Mouse (Mus musculus) spleen, postnatal 36 days (tissue): Measurements from ENCODE around the gene Blcap.

Experiments
- DNase-seq, 2 experiments: peaks; one replicate each; pipeline ENCODE4 v3.0.0; 2022; ENCODE audit warnings: low spot score in 2 of 2, mixed read lengths in 1 of 2

Gene Blcap

DNA sequence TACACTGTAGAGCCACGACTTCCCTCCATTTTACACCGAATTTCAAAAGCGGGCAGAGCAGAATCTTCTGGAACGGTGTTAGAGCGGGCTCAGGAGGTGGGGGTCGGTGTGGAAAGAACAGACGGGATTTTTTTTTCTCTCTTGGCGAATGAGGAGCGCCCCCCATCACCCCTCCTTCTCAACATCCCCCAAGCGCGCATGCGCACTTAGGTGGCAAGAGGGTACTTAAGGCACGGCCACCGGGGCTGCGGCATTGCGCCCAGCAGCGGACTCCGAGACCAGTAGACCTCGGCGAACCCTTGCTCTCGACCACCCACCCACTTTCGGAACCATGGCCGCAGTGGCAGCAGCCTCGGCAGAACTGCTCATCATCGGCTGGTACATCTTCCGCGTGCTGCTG lies 11.2 kb downstream of the Blcap start, which contains the start of gene Nnat:
TSS of gene Nnat (plus strand) at position 221 of the 400 bp plus-strand sequence.
- DNase-seq: no peak

DNA sequence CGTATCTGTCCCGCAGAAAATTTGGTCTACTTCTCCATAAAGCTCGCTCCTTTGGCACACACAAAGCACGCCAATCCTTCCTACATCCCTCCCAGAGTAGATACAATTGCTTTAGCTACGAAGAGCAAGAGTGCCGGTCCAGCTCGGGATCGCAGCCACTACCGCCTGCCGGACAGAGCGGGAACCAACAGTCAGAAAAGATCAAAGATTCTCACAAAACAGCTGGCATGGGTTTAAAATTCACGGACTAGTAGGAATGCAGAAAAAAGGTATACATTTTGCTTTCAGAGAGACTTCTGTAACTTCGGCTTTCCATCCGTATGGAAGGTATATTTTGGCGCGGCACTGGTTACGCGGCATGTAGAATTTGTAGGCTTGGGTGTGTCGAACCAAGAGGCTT lies 11.6 kb downstream of the Blcap start:
- no peak for DNase-seq

DNA sequence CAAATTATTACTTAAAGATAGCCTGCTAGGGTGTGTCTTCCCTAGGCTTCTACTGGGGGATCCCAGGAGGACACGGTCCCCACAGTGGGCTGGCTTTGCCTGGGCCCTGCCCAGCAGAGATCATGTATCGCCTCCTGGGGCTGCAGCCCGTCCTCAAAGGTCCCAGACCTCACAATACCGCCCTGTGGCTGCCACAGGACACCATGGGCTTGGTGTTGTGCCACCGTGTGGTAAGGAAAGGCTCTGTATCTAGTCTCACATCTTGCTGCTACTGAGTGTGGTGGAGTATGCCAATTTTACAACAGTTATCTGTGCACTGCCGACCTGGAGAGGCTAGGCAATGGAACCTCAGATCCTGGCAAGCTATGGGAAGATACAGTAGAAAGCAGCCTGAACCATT lies 12.6 kb downstream of the Blcap start:
- no peak for DNase-seq

DNA sequence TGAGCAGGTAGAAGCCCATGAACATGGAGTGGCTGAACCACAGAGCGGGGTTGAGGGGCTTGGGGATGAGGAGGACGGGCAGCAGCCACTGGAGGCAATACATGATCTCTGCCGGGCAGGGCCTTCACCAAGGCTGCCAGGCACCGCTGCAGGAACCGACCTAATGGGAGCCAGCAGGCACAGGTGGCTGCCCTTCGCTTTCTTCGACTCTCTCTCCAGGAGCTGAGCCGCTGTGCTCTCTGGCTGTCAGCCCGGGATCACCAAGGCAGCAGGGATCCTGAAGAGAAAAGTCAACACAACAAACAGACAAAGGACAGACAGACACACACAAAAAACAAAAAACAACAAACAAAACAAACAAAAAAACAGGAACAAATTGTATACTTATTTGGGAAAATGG lies 13.0 kb downstream of the Blcap start:
- DNase-seq: no peak

DNA sequence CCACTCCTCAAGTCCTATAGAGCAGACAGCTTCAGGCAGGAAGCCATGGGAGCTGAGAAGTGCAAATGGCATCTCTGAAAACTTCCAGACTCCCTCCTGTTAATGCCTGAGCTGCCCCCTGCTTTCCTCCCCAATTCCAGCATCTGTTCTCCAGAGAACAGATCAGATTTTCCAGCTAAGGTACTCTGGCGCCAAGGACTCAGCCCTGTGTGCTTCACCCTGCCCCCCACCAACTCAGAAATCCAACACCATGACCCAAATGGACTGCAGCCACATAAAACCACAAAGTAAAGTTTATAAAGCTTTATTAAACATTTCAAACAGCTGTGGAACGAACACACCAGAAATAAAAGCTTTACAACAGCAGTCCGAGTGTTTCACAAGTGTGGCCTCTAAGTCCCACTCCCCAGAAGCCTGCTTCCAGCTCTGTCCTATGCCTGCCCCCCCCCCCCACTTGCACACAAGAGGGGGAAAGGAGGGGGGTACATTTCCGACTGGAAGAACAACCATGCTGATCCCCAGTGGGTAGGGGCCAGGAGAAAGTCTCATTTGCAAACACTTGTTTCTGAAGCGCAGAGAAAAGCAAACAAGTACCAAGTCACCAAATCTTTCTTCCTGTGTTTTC lies 14.9 kb downstream of the Blcap start:
- no peak for DNase-seq

DNA sequence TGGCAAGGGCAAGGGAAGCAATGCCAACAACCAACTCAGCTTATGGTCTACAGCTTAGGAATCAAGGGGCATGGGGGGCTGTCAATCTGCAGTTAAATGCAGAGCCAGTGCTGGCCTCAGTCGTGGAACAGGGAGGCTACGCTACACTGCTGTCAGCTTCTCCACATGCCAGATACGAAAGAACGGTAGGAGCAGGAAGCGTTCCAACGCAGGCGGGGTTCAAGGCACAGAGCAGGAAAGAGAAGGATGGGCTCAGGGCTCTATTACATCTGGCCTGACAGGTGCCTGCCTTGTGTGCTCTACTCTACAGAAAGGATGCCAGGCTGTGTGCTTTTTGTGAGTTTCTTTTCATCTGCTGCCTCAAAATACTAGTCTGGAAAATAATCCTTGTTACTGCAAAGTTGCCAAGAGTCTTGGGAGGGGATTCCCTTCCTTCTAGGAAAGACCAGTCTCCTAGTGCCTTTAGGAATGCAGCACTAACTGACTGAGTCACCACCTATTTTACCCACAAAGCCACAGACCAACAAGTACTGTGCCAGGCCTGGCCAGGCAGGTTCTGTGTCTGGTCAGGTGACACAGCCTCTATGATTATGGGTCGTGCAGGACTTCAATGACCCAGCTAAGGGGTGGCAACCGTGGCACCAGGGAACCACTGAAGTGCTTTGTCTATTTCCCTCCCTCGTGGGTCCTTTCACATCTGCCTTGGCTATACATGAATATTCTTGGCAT lies 18.8 kb downstream of the Blcap start:
- DNase-seq: no peak

DNA sequence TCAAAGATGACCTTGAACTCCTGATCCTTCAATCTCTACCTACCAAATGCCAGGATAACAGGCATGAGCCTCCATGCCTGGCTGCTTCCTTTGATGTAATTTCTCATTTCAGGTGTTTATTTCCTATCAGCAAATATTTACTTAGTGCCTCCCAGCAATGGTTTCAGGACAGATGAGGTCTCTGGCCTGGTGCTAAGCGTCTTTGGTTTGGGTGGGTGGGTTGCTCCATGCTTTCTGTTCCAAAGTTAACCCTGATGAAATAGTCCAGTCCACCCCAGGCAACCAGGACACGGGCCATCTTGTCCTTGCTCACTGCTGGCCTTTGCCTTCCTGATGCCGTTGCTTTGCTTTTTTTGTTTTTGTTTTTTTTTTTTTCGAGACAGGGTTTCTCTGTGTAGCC lies 20.8 kb downstream of the Blcap start:
- DNase-seq: no peak

DNA sequence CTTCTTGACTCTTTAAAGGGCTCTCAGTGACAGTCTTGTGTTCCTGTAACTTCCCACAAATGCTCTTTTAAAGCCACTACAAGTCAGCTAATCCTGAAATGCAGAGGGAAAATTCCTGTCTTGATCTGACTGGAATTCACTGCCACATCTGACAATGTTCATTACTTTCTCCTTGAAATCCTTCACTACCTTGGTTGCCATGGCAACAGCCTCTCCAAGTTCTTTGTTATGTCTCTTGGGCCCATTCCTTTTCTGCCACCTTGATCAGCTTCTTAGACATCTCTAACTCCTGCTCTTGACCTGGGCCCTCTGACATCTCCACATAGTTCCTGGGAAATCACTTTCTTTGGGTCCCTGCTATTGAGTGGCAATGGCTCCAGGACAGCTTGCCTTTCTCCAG lies 24.4 kb downstream of the Blcap start:
- DNase-seq: no peak

DNA sequence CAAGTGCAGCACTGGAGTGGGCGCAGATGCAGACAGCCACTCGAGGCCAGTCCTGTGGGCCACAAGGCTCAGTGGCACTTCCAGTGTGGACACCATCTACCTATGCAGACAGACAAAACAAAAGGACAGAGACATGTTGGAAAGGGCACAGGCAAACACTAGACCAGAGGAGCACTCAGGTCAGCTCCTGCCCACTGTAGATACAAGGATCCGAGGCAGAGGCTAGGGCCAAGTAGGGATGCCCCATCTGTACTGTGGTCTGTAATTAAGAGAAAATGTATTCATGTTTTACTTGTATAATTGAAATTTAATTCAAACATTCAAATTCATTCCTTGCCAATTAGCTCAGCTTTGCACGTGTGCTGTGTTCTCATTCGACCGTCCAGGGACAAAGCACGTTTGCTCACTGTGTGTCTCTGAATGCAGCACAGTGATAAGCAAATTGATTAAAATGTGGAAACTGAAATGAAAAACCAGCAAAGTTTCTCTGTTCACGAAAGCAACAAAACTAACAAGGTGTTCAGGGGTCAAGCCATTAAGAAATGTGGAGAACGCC lies 26.7 kb downstream of the Blcap start:
- no peak for DNase-seq

DNA sequence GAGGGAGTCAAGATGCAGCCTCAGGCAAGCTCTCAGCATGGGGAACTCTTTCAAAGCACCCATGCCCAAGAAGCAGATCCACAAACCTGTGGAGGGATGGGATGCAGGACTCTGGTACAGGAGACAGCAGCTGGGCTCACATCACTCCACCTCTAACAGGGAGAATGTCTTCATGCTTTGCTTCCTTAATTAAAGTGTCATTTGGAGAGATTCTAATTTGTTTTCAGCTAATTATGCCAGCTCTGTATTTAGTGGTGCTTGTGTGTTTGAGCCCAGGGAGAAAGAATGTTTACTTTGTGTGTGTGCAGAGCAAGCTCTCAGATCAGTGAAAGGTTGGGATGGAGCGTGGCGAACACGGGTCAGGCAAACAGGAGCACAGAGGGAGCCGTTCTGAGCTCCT lies 28.7 kb downstream of the Blcap start:
- DNase-seq: no peak

DNA sequence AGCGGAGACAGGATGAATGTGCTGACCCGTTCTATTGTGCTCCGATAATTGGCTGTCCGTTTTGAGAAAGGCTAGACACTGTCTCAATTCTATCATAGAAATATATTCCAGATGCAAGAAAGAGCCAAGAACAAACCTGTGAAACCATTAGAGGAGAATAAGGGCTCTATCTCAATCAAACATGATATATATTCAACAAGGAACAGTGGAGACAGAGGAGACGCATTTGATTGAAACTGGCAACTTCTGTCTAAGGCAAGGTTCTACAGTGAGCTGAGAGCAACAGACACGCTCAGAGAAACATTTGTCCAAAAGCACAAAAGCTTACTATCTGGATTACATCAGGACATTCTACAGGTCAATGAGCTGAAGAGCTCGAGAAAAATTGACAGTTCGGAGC lies 29.4 kb downstream of the Blcap start:
- no peak for DNase-seq

DNA sequence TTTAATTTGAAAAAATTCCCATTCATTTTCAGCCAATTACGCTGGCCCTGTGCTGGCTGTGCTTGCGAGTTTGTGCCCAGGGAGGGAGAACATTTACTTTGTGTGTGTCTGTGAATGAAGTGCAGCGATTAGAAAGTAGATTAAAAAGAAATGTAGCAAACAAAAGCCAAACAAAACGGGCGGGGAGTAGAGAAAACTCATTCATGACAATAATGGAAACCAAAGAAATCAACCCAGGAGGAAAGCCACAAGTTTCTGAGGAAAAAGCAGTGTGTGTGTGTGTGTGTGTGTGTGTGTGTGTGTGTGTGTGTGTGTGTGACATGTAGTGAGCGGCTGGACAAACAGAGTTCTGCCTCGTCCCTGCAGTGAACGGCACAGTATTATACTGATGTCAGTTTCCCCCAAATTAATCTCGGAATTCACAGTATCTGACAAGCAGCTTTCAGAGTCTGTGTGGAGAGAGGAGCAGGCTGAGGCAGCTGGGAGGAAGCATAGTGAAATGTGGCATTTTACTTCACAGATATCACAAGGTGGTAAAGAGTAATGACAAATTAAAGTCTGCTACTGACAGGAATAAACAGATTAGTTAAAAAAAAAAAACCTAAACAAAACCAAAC lies 30.0 kb downstream of the Blcap start:
- no peak for DNase-seq

DNA sequence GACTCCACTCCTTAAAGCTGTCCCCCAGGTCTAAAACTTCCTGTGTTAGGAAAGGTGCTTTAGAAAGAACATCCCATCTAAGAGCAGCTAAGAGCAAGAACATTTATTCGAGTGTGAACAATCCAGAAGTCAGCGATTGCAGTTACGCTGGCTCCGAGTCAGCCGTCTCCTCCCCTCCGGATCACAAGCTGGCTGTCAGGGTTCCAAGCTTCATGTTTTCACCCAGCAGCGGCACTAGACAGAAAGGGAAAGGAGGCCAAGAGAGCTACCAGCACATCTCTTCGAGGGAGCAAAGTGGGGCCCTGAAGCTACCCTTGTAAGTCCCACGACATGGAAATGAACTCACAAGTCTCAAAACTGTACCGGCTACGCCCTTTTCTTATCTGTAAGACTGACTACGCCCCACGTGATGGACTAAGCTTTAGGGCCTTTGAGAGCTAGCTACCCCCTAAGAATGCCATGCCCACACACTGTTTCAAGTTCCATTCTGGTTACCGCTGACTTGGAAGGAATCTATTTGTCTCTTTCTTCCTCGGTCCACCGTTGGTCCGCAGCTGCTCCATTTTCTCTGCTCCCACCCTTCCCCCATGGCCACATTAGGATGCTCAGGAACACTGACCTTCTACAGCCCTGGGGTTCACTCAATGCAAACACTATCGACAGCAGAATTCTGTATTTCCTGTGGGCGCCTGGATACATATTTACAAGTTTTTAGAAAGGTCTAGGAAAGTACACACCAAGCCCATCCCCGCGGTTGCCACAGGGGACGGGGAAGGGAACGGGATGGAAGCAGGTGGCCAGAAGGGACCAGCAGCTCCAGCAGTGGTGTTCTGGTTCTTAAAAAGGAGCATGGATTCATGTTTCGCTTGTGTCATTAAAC lies 30.8 kb downstream of the Blcap start:
- no peak for DNase-seq

DNA sequence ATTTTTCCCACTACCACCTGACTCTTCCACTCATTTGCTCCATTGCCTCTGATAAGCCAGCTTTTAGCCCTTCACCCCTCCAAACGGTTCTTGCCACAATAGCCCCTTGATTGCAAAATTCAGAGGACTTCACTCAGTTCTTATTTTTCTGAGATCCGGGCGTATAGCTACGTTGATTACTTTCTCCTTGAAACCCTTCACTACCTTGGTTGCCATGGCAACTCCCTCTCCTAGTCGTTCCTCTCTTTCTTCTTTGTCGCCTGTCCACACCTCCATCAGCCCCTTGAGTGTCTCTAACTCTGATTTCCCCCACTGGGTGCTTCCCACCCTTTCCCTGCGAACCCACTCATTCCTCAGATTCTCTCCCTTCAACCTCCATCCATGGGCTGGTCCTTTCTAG lies 34.0 kb downstream of the Blcap start:
- DNase-seq: no peak

DNA sequence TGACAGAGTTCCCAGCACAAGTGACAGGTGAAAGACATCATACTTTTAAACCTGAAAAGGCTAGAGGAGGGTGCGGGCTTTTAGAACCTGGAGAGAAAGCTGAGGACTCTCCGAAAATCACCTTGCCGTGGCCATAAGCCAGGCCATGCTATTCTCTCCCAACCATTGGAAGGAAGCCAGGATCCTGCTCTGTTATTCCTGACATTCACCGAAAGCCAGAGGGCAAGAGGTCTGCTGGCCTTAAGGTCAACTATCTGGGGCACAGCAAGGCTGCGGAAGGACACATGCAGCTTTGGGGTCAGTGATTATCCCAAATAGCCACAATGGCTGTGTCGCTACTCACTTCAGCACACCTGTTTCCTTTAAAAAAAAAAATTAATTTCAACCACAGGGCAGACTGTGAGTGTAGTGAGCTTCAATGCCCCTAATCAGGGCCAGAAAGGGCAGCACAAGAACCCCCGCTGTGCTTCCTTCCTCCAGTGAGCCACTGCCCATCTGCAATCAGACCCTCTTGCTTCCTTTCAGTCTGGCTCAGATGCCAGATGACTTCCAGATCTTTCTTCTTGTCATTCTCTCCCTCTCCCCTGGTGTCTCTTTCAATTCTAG lies 34.5 kb downstream of the Blcap start:
- no peak for DNase-seq

DNA sequence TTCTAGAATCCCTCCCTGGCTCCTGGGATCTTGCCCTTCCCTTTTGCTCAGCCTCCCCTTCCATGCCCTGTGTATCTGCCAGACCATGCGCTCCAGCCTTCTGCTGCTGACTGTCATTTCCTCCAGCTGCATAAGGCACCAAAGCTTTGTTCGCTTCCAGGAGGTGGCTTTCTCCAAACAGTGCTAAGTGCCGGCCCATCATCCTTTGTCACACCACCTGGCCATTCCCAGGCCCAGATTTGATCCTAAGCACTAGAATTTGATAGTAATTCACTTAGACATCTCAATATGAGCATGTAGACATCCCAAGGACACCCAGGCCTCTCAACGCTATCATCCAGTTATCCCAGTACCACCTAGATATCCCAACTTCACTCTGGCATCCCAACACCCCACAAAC lies 36.9 kb downstream of the Blcap start:
- DNase-seq: no peak

DNA sequence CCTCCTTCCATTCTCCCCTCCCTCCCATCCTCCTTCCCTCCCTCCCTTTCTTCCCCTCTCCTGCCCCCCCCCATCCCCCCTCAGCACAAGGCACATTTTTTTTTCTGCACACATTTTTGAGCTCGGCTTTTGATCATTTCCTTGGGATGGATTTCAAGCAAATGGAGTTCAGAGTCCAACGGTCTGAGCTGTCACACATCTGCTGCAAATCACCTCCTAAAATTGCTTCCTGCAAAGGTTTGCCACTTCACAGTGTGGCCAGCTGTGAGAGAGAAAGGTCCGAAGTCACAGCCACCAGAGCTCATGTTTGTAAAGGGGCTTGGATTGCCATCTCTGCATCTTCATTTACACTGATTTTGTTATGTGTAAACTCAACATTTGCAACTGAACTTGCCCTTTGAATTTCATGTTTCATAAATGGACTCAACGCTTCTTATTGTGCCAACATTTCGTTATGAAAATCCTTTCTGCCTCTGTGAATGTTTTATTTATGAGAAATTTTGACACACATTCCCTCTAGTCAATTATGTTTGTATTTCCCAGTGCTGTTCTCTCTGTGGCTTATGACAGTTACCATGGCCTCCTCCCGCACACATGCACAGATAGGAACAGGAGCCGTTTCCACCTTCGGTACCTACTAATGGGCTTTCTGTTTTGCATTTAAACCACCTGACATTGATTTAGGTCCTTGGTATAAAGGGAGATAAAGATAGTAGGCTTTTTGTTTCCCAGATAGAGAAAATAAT lies 39.2 kb downstream of the Blcap start:
- DNase-seq: no peak

DNA sequence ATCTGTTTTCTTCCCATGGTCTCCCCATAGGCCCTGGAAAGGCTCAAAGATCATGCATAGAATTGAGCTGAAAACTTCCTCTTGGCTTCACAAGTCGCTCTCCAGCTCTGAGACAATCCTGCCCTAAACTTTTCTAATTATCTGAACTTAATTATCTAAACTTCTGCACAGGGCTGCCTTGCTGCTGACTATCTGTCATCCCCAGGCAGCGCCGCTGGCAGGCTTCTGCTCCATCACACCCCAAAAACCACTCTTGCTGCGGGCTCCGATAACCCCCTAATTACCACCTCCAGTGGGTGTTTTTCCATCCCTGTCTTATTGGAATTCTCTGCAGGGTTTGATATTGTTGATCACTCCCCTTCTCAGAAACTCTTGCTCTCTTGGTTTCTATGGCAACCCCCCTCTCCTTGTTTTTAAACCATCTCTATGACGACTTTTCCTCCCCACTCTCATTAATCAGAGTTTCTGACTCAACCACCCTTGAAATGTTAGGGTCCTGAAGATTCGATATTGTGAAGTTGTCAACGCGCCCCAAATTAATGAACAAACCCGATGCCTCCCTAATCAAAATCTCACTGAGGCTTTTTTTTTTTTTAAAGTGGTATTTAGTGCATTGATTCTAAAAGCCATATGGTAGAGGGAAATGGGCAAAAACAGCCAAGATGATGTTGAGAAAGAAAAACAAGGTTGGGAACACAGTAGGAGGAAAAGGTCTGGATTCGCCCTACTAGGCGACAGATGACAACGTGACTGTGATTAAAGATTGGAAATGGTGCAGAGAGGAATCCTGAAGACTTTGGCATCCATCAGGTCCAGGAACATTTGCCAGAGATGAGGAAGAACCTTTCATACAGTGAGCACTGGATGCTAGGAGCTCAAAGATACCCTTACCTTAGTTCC lies 40.8 kb downstream of the Blcap start:
- no peak for DNase-seq

DNA sequence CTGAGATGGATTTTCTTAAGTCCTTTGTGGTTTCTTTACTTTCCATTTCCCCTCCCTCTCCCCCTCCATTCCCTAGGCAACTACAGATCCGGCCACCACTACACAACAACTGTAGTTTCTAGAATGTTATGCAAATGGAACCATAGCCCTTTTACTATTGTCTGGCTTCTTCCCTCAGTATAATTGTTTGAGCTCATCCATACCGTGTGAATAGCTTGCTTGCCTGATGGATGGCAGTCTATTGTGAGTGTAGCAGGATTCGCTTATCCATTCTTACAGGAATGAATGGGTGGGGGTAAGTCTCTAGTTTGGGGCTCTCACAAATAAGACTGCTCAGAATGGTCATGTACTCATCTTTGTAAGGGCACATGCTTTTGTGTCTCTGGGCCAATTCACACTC lies 48.5 kb downstream of the Blcap start:
- no peak for DNase-seq

DNA sequence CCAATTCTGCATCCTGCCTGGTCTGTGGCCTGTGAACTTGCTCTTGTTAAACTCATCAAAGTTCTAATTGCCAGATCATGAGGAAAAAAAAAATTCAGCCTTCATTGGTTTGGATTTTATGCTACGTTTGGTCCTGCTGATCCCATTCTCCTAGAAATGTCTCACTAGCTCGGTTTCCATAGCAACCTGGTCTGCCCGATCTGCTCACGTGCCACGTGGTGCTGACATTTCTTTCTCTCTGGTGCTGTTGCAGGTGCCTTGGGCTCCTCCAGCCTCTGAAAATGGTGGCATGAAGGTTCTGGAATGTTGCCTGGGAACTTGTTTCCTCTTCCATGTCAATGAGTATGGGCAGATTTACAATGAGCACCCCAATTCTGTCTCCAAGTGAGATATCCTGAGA lies 50.6 kb downstream of the Blcap start:
- no peak for DNase-seq
